19 mouse cellular contexts compared by ENCODE assay signal in genomic region chr4:108473586-108473985, GRCm38 (mm10).
"Had no signal": no experiment of that assay in that cellular context is flagged by ENCODE, and none has a peak within 500 bp of the region (broad histone marks: within the 10 kb centered on the region; RNA-seq: fewer than 3 reads in every experiment).

No protein-coding gene starts in this region.

- H3K4me3 ChIP-seq: layer of hippocampus, adult 2 months; left cerebral cortex, adult 2 months; liver, embryonic 13.5 days; midbrain, embryonic 12.5 days; myocyte; neural tube, embryonic 13.5 days; stomach, embryonic 15.5 days had no signal

- H3K27me3 ChIP-seq: liver, embryonic 13.5 days; midbrain, embryonic 12.5 days; neural tube, embryonic 13.5 days; stomach, embryonic 15.5 days had no signal

- DNase-seq: kidney, postnatal 25 days; layer of hippocampus, adult 9-11 months; layer of hippocampus, postnatal 36 days; liver, embryonic 13.5 days; lung, adult 2 months; lung, postnatal 14 days; lung, postnatal 4 days; retina, postnatal 1 day; right cerebral cortex, postnatal 25 days; spleen, adult 18-20 months; thymus, postnatal 25 days had no signal

- H3K36me3 ChIP-seq: liver, embryonic 13.5 days; midbrain, embryonic 12.5 days; neural tube, embryonic 13.5 days; stomach, embryonic 15.5 days had no signal

- H3K4me2 ChIP-seq: liver, embryonic 13.5 days; midbrain, embryonic 12.5 days; neural tube, embryonic 13.5 days; stomach, embryonic 15.5 days had no signal

- H3K9ac ChIP-seq: liver, embryonic 13.5 days; midbrain, embryonic 12.5 days; neural tube, embryonic 13.5 days; stomach, embryonic 15.5 days had no signal

- H3K4me1 ChIP-seq: midbrain, embryonic 12.5 days; neural tube, embryonic 13.5 days; stomach, embryonic 15.5 days had no signal

- H3K9me3 ChIP-seq: liver, embryonic 13.5 days; midbrain, embryonic 12.5 days; neural tube, embryonic 13.5 days; stomach, embryonic 15.5 days had no signal

- ATAC-seq: midbrain, embryonic 16.5 days had no signal

- H3K27ac ChIP-seq: kidney, postnatal 0 days; layer of hippocampus, adult 2 months; left cerebral cortex, adult 2 months; liver, embryonic 13.5 days; midbrain, embryonic 12.5 days; neural tube, embryonic 13.5 days; stomach, embryonic 15.5 days had no signal
